Mouse (Mus musculus): ENCODE results near the gene Clec2g.

Clec2g gene

GRCm38 (mm10) chr6:129027451-129028248, 93.5 kb downstream of the Clec2g start:
- no peak for DNase-seq

DNA sequence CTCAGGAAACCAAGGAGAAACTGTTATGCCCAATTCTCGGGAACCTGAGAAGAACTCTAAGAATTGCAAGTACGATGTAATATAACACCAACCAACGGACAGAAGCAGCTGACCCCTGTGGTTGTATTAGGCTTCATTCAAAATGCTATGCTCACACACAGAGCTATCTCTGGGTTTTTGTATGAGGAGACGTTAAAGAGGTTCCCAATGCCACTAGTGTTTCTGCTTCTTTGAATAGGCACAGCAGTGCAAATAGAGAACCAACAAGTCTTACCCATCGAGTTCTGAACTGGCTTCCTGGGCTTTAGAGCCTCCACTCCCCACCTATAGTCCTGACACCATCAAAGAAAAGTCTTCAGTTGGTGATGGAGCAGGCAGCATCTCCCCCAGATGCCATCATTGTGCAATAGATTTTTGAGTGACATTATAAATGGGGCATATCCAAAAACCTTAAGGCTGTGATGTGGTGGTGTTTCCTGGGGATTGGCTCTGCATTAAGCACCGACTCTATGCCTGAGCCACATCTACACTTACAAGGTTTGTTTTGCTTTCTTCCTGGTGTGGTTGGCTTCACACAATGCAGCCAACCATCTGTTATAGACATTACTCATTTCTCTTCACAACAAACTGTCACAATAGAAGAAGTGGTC, 96.1 kb downstream of the Clec2g start:
- DNase-seq = no peak

DNA sequence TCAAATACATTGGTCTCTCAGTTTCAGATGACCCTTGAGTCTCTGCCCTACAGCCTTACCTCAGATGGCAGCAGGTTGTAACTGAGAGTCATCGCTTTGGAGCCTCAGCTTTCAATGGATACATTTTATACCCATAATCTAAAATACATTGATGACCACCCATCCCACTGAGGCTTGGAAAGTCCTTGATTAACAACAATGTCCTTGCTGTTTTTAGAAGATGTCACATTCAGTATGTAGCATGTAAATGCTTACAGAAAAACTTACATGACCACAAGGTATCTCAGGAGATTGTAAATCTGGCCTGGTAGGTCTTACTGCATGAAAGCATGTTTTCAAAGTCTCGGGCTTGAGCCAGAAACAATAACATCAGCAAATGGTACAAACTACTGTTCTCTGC, 96.8 kb downstream of the Clec2g start:
- DNase-seq = no peak

GRCm38 (mm10) chr6:129033397-129033796, 99.2 kb downstream of the Clec2g start:
- DNase-seq = no peak
